Mouse (Mus musculus) liver, embryonic 14.5 days (tissue): ENCODE data around the gene Aatf.
A peak's percentile ranks its signal among the peaks of the same experiment; 100 is the strongest.

ENCODE experiments used
- CTCF ChIP-seq: IDR thresholded peaks from 2 replicates; pipeline ENCODE4 v1.5.1; 2016; ENCODE audit warnings: antibody characterized with exemption, low read depth, control low read depth
- EP300 ChIP-seq: IDR thresholded peaks from 2 replicates; pipeline ENCODE4 v1.6.1; 2016; ENCODE audit warnings: antibody characterized with exemption, low read depth

- no peak for TF ChIP-seq CTCF
- TF ChIP-seq EP300 = peak; percentile 81
Measured at GRCm38 (mm10) chr11:84413111-84413510, 100.2 kb downstream of the Aatf start.
